Mouse (Mus musculus) embryonic fibroblast, embryonic 13.5 days (primary cell): ENCODE data around the gene Timmdc1.

Source experiments
- CTCF ChIP-seq: IDR thresholded peaks from 2 replicates; pipeline ENCODE4 v1.5.1; 2011; ENCODE audit warnings: mild to moderate bottlenecking, control low read depth, low read length, moderate library complexity, borderline replicate concordance; ENCODE audit not compliant: insufficient read depth
- POLR2A ChIP-seq: IDR thresholded peaks from 2 replicates; pipeline ENCODE4 v1.6.1; 2011; ENCODE audit warnings: low read depth, mild to moderate bottlenecking, control low read depth, low read length, moderate library complexity

- TF ChIP-seq CTCF = no peak
- no peak for TF ChIP-seq POLR2A
Measured at GRCm38 (mm10) chr16:38461749-38462148, 60.7 kb downstream of the Timmdc1 start.
